Mouse (Mus musculus) E14TG2a.4 (cell line): ENCODE measurements at regions not wholly inside any gene's neighbourhood (a gene's known extent, or its start where the extent isn't known, plus 50 kb on each side); places are given as distances from the start of the nearest gene placed in this dataset.

Experiments used
- CTCF ChIP-seq: conservative IDR thresholded peaks from 2 replicates; pipeline ENCODE4 v1.5.1; 2014; ENCODE audit warnings: low read length
- NANOG ChIP-seq: IDR thresholded peaks from 2 replicates; pipeline ENCODE4 v1.6.1; 2014; ENCODE audit warnings: borderline replicate concordance, low read length, mixed read lengths

DNA sequence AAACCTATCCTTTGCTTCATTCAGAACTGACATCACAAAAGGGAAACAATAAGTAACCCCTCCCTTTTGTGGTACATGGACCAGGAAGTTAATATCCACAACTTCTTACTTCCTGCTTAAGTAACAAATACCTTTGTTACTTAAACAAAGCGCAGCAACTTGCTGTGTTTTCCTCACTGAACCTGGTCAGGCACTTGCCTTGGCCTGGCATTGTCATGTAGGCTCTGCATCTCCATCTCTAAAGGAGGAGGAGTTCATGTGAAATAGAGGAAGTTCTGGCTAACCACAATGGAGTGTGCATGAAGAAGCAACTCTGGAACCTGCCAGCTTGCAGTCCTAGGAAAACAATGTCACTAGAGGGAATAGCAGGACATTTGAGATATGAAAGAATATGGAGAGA is 806.3 kb downstream of the Tmem132b start:
- TF ChIP-seq NANOG: no peak
- TF ChIP-seq CTCF: no peak
